Mouse (Mus musculus) liver, postnatal 0 days (tissue): ENCODE data around the gene Rps27rt. TPM values are rescaled to one million over a fixed set of nuclear protein-coding genes. Genes with fewer than 3 reads are reported as not detected.

Experiments
- ATAC-seq: fragments of 200-750 bp; cut with Nextera tagmentation; 2 replicates; pipeline ENCODE4 v1.8.0; 2017; ENCODE audit warnings: mild to moderate bottlenecking, moderate library complexity
- DNase-seq: peaks from one replicate; pipeline ENCODE4 v3.0.0-alpha.2; 2016
- H3K27ac ChIP-seq: fragments of 300-500 bp; sonication (generic); 2 replicates; pipeline ENCODE4 v1.5.1; 2014; ENCODE audit warnings: antibody characterized with exemption, moderate library complexity, mild to moderate bottlenecking, low read depth
- H3K27me3 ChIP-seq: fragments of 300-500 bp; sonication (generic); 2 replicates; pipeline ENCODE4 v1.6.1; 2014; ENCODE audit warnings: low read length, control low read depth, mixed read lengths; ENCODE audit not compliant: insufficient read depth
- H3K36me3 ChIP-seq: fragments of 300-500 bp; sonication (generic); replicated peaks from 2 replicates; pipeline ENCODE4 v1.6.1; 2014; ENCODE audit warnings: mild to moderate bottlenecking, control low read depth, low read length, moderate library complexity, mixed read lengths; ENCODE audit not compliant: insufficient read depth
- H3K4me1 ChIP-seq: fragments of 300-500 bp; sonication (generic); 2 replicates; pipeline ENCODE4 v1.6.1; 2014; ENCODE audit warnings: antibody characterized with exemption, mild to moderate bottlenecking, control low read depth; ENCODE audit not compliant: insufficient read depth
- H3K4me2 ChIP-seq: fragments of 300-500 bp; sonication (generic); 2 replicates; pipeline ENCODE4 v1.6.1; 2014; ENCODE audit warnings: low read depth, mild to moderate bottlenecking, low read length, moderate library complexity, mixed read lengths
- H3K4me3 ChIP-seq: fragments of 300-500 bp; sonication (generic); 2 replicates; pipeline ENCODE4 v1.5.1; 2014; ENCODE audit warnings: low read depth, low read length
- H3K9ac ChIP-seq: fragments of 300-500 bp; sonication (generic); replicated peaks from 2 replicates; pipeline ENCODE4 v1.6.1; 2014; ENCODE audit warnings: mild to moderate bottlenecking, moderate library complexity
- H3K9me3 ChIP-seq: fragments of 300-500 bp; sonication (generic); 2 replicates; pipeline ENCODE4 v1.6.1; 2016; ENCODE audit warnings: mild to moderate bottlenecking, control low read depth, low read length, mixed read lengths
- CTCF ChIP-seq: sonication (generic); IDR thresholded peaks from 2 replicates; pipeline ENCODE4 v1.5.1; 2016; ENCODE audit warnings: antibody characterized with exemption, low read depth
- EP300 ChIP-seq: IDR thresholded peaks from 2 replicates; pipeline ENCODE4 v1.6.1; 2016; ENCODE audit warnings: antibody characterized with exemption, low read depth, mild to moderate bottlenecking
- WGBS: fragments of 180-500 bp; shearing (Covaris S2); extraction: QIAGEN DNeasy Blood & Tissue Kit; methylation state at CpG from one replicate; pipeline ENCODE4 v1.1.7; 2014; ENCODE audit not compliant: insufficient replicate concordance; 5-methylcytosine and 5-hydroxymethylcytosine counted together
- polyA plus RNA-seq: library from polyadenylated mRNA; unstranded; fragments of >200 nt; fragmentation: Nextera tagmentation; extraction: Ambion mirVana; gene quantifications from 2 replicates; pipeline ENCODE4 v1.2.1, GENCODE M21; 2015

The Rps27rt gene
- polyA plus RNA-seq, 1 experiment from 2014 or later: 300 TPM

- TF ChIP-seq CTCF: no peak
- TF ChIP-seq EP300: no peak
- no peak for DNase-seq
- H3K4me3 ChIP-seq: no peak overlapping the region
- WGBS: 83% methylated on average over 11 of the region's 11 CpGs
- H3K4me2 ChIP-seq: no peak overlapping the region
- no peaks in the 10 kb centered on the region; the same call in 1 of the 2 replicates for H3K4me1 ChIP-seq
- no peak for ATAC-seq
- H3K9ac ChIP-seq: no peak overlapping the region
- no peaks in the 10 kb centered on the region for H3K36me3 ChIP-seq
- no peaks in the 10 kb centered on the region for H3K27me3 ChIP-seq
- H3K9me3 ChIP-seq: peaks cover 3% of the 10 kb centered on the region; the same call in 1 of the 2 replicates
- H3K27ac ChIP-seq: no peak overlapping the region
Measured at GRCm38 (mm10) chr9:114955340-114955739, 27.2 kb downstream of the Rps27rt start.

GRCm38 (mm10) chr9:114952866-114953265, 29.7 kb downstream of the Rps27rt start:
- no peak overlapping the region for H3K9ac ChIP-seq
- H3K27me3 ChIP-seq: no peaks in the 10 kb centered on the region
- ATAC-seq (no peak), DNase-seq (no peak)
- WGBS: 39% methylated on average over 1 of the region's 1 CpGs
- TF ChIP-seq CTCF (peak; percentile 54), EP300 (no peak)
- H3K27ac ChIP-seq: no peak overlapping the region
- H3K9me3 ChIP-seq: peaks cover 3% of the 10 kb centered on the region; the same call in 1 of the 2 replicates
- no peak overlapping the region for H3K4me2 ChIP-seq
- H3K36me3 ChIP-seq: no peaks in the 10 kb centered on the region
- H3K4me3 ChIP-seq: no peak overlapping the region
- no peaks in the 10 kb centered on the region; the same call in 1 of the 2 replicates for H3K4me1 ChIP-seq

GRCm38 (mm10) chr9:114948395-114948794, 34.1 kb downstream of the Rps27rt start:
- no peak overlapping the region for H3K4me2 ChIP-seq
- H3K27ac ChIP-seq: no peak overlapping the region
- TF ChIP-seq EP300: no peak
- no peak for TF ChIP-seq CTCF
- DNase-seq (no peak), ATAC-seq (no peak)
- H3K27me3 ChIP-seq: no peaks in the 10 kb centered on the region
- H3K4me1 ChIP-seq: no peaks in the 10 kb centered on the region
- H3K36me3 ChIP-seq: no peaks in the 10 kb centered on the region
- H3K9ac ChIP-seq: no peak overlapping the region
- no peak overlapping the region for H3K4me3 ChIP-seq
- 34% methylated on average over 5 of the region's 5 CpGs for WGBS
- peaks cover 3% of the 10 kb centered on the region; the same call in 1 of the 2 replicates for H3K9me3 ChIP-seq

- Histone ChIP-seq H3K4me3 (no peak overlapping the region), H3K27me3 (no peaks in the 10 kb centered on the region), H3K9ac (no peak overlapping the region), H3K4me1 (no peaks in the 10 kb centered on the region), H3K9me3 (peaks cover 5% of the 10 kb centered on the region; the same call in 1 of the 2 replicates), H3K36me3 (no peaks in the 10 kb centered on the region), H3K4me2 (no peak overlapping the region), H3K27ac (no peak overlapping the region)
- no peak for ATAC-seq
- TF ChIP-seq EP300 (no peak), CTCF (no peak)
- DNase-seq: no peak
- 82% methylated on average over 6 of the region's 6 CpGs for WGBS
Measured at GRCm38 (mm10) chr9:114945576-114945975, 37.0 kb downstream of the Rps27rt start.

GRCm38 (mm10) chr9:114944642-114945041, 37.9 kb downstream of the Rps27rt start:
- TF ChIP-seq CTCF: no peak
- TF ChIP-seq EP300: no peak
- DNase-seq (no peak), ATAC-seq (no peak)
- no peaks in the 10 kb centered on the region for H3K4me1 ChIP-seq
- no peaks in the 10 kb centered on the region for H3K36me3 ChIP-seq
- 67% methylated on average over 3 of the region's 3 CpGs for WGBS
- H3K27ac ChIP-seq: no peak overlapping the region
- no peak overlapping the region for H3K4me2 ChIP-seq
- no peak overlapping the region for H3K4me3 ChIP-seq
- H3K9ac ChIP-seq: no peak overlapping the region
- H3K27me3 ChIP-seq: no peaks in the 10 kb centered on the region
- H3K9me3 ChIP-seq: peaks cover 5% of the 10 kb centered on the region; the same call in 1 of the 2 replicates

GRCm38 (mm10) chr9:114936687-114937086, 45.9 kb downstream of the Rps27rt start:
- TF ChIP-seq EP300 (no peak), CTCF (no peak)
- Histone ChIP-seq H3K9me3 (no peaks in the 10 kb centered on the region), H3K27me3 (no peaks in the 10 kb centered on the region), H3K4me2 (no peak overlapping the region), H3K27ac (no peak overlapping the region), H3K4me1 (peaks cover 14% of the 10 kb centered on the region), H3K36me3 (no peaks in the 10 kb centered on the region), H3K9ac (no peak overlapping the region), H3K4me3 (no peak overlapping the region)
- WGBS: 69% methylated on average over 2 of the region's 2 CpGs
- ATAC-seq (no peak), DNase-seq (no peak)

- H3K36me3 ChIP-seq: no peaks in the 10 kb centered on the region
- H3K9me3 ChIP-seq: no peaks in the 10 kb centered on the region
- H3K4me1 ChIP-seq: peaks cover 20% of the 10 kb centered on the region
- DNase-seq (no peak), ATAC-seq (no peak)
- WGBS: 79% methylated on average over 4 of the region's 4 CpGs
- H3K9ac ChIP-seq: no peak overlapping the region
- TF ChIP-seq CTCF: no peak
- no peak for TF ChIP-seq EP300
- H3K4me2 ChIP-seq: no peak overlapping the region
- H3K4me3 ChIP-seq: no peak overlapping the region
- H3K27ac ChIP-seq: no peak overlapping the region
- H3K27me3 ChIP-seq: no peaks in the 10 kb centered on the region
Measured at GRCm38 (mm10) chr9:114935321-114935720, 47.2 kb downstream of the Rps27rt start.
